Mouse (Mus musculus) kidney, adult 10 weeks (tissue): ENCODE measurements around the gene Med16. TPM values are rescaled to one million over a fixed set of nuclear protein-coding genes. Genes with fewer than 3 reads are reported as not detected.

Source experiments
- polyA plus RNA-seq: library from polyadenylated mRNA; stranded (reverse); fragments of 350-450 nt; fragmentation: Illumina TruSeq; extraction: RNeasy Lipid Tissue Mini Kit (QIAGEN cat#74804); gene quantifications from one replicate; pipeline ENCODE4 v1.2.3, GENCODE M21; 2014; ENCODE audit warnings: low read depth, low replicate concordance

Gene Med16
- 0.20 TPM for polyA plus RNA-seq

DNA sequence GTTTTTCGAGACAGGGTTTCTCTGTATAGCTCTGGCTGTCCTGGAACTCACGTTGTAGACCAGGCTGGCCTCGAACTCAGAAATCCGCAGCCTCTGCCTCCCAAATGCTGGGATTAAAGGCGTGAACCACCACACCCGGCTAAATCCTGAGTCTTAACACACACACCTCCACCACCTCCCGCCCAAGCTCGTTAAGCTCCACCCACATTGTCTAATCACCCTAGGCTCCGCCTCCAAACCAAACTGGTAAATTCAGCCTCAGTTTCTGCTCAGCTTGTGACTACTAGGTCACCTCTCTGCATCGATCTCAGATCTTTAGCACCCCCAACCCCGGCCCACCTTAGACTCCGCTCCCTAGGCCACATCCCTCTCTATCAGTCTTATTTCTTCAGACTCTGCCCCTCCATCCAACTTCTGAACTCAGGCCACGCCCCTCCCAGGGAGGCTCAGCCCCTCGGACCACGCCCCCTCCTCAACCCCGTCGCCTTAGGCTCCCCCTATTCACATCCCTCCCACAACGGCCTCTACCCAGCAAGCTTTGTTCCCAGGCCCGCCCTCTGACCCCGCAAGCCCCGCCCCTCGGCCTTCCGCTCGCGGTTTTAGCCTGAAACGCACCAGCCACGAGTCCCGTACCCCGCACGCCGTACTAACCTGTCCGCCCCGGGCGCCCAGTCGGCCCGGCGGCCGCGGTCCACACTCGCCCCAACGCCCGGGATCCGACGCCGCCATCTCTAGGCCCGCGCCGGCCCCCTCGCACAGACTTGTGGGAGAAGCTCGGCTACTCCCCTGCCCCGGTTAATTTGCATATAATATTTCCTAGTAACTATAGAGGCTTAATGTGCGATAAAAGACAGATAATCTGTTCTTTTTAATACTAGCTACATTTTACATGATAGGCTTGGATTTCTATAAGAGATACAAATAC lies at the start of gene Med16:
Gene Med16 (minus strand): TSS at position 757 of the 925 bp plus-strand sequence.

DNA sequence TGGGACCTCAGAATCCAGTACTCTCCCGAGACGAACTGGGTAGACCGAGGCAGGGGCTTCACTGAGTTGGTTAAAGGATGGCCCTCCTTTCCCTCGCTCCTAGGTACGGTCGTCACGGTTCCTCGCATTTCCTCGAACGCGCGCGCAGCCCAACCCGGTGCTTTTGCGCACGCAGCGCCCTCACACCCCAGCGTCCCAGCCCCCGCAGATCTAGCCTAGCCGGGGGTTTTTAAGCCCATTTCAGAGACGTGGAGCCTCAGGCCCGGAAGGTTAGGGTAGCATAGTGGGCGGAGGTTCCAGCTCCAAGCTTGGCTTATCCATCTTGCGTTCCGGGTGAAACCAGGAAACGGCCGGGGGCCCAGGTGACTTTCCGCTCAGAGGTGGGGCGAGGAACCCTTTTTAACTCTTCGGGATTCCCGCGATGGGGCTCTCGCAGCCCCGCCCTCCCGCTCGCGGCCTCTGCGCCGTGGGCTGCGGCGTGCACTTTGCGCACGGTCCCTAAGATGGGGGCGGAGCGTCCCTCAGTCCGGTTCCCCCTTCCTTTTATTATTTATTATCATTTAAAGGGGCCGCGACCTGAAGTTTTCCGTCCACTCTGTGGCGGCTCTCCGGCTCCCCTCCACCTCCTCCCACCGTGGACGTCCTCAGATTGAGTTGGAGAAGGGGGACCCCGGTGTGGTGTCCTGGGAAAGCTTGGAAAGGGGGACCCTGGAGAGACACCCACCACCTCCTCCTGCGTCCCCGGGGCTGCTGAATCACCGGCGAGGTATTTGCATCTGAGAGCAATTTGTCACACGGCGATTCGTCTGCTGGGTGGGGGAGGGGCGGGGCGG lies 18.0 kb upstream of the Med16 start, which contains the start of gene Arid3a:
Gene Arid3a (plus strand): TSS at position 553 of the 833 bp plus-strand sequence.

DNA sequence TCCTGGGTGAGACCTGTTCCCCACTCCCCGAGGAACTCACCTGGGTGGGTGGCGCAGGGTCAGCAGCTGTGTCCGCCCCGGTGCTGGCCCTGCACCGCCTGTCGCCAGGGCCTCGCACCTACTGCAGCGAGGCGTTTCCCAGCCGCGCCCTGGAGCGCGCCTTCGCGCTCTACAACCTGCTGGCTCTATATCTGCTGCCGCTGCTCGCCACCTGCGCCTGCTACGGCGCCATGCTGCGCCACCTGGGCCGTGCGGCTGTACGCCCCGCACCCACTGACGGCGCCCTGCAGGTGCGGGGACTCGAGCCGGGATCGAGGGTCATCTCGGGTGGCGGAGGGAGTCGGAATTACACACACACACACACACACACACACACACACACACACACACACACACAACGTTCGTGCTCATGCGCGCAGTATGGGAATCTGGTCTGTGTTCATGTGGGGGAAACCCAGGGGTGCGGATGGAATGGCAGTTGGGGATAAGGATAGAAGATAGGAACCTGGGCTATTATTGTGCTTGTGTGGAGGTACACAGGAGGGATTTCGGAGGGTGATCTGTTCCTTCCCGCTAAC lies 12.3 kb upstream of the Med16 start, which contains the start of gene R3hdm4:
Gene R3hdm4 (minus strand): TSS at position 251 of the 578 bp plus-strand sequence.

DNA sequence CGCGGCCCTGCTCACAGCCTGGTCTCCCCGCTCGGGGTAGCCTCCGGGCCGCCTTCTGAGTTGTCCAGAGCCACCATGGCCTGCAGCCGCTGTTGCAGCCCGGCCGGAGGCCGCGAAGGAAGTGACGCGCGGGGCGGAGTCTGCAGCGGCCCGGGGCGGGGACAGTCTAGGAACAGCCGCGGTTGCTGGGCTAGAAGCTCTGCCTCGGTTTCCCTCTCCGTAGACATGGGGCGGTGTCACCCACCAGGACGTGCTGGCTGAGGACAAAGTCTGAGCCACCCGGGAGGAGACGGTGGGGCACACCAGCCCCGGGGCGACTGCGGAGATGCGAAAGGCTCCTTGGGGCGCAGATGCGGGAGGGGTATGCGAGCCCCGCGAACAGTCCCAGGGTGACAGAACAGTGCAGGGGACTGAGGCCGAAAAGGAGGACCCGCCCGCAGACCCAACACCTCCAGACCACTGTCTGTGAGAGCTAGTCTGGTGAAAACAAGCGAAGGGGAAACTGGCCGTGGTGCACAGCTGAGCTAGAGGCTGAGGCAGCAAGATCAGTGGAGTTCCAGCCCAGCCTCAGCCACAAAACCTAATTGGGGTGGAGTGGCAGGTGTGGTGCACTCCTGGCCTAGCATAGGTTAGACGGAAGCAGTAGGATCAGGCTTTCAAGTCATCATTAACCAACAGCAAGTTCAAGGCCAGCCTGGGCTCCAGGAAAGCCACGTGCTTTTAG lies 8.2 kb upstream of the Med16 start, which contains the start of gene Kiss1r:
Gene Kiss1r (plus strand): TSS at position 164 of the 724 bp plus-strand sequence.

DNA sequence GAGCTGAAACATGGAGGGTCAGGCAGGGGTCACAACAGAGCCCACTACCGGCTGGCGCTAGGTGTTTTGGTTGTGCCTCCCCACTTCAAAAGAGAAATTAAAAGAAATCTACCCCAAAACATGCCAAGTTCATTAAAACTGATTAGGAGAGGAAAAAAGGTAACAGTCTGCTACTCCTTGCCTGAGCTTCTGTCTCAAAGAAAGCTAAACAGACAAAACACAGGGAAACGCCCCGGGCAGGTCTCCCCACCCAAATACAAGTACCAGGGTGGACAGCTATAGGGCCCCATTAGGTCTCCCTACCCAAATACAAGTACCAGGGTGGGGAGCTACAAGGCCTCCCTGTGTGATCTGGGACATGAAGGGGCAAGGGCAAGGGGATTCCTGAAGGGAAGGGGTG lies 1.8 kb upstream of the Med16 start, which contains the start of gene Gm26602:
Gene Gm26602 (plus strand): TSS at position 301 of the 400 bp plus-strand sequence.

DNA sequence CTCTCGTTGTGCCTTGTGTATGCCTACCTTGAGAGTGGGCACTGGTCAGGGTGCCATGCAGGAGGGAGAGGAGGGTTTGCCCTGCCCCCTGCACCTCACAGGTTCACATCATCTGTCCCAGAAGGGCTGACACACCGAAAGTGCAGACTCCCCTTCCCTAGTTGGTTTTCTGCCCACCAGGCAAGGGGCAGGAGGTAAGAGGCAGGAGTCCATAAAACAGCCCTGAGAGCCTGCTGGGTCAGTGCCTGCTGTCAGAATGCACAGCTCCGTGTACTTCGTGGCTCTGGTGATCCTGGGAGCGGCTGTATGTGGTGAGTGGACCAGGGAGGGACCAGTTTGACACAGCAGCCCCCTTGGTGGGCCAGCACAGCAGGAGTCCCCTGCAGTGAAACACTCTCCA lies 18.1 kb downstream of the Med16 start, which contains the start of gene Cfd:
Gene Cfd (plus strand): TSS at position 184 of the 400 bp plus-strand sequence.

DNA sequence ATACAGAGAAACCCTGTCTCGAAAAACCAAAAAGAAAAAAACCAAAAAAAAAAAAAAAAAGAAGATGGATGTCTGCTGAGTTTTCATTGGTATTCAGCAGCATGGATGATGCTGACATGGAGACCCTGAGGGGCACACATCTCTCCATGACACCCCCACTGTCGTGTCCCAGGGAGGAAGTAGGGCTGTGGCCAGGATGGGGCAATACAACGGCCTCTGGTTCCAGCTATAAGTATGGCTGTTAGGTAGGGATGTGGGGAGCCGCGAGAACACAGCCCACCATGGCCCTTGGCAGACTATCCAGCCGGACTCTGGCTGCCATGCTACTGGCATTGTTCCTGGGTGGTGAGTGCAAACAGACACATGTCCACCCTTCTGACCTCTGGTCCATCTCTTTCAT lies 22.7 kb downstream of the Med16 start, which contains the start of gene Elane:
Gene Elane (plus strand): TSS at position 194 of the 400 bp plus-strand sequence.

DNA sequence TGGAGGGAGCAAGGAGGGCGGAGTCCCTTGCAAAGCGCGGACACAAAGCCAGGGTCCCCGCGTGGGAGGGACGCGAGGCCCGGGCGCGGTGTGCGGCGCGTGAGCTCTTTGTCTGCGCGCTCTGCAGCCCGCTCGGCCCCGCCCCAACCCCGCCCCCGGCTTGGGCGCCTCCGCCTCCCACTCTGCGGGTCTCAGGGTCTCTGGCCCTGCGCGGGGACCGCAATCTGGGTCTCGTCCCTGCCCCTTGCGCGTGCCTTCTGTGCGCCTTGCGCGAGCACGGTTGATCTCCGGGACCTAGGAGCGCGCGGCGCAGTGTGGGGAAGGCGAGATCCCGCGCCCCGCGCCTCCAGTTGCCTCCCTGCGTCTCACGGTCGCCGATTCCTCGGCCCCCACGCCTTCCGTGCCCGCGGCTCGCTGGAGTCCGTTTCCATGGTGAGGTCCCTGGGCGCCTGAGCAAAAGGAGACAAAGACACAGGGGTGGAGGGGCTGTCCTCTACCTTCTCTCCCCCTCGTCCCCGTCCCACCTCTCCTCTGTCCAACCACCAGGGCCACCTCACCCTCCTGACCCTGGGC lies 34.3 kb downstream of the Med16 start, which contains the start of the genes Prtn3 and Plppr3:
Gene Prtn3 (plus strand): TSS at position 187 of the 573 bp plus-strand sequence.
Gene Plppr3 (minus strand): TSS at position 345 of the 573 bp plus-strand sequence.

DNA sequence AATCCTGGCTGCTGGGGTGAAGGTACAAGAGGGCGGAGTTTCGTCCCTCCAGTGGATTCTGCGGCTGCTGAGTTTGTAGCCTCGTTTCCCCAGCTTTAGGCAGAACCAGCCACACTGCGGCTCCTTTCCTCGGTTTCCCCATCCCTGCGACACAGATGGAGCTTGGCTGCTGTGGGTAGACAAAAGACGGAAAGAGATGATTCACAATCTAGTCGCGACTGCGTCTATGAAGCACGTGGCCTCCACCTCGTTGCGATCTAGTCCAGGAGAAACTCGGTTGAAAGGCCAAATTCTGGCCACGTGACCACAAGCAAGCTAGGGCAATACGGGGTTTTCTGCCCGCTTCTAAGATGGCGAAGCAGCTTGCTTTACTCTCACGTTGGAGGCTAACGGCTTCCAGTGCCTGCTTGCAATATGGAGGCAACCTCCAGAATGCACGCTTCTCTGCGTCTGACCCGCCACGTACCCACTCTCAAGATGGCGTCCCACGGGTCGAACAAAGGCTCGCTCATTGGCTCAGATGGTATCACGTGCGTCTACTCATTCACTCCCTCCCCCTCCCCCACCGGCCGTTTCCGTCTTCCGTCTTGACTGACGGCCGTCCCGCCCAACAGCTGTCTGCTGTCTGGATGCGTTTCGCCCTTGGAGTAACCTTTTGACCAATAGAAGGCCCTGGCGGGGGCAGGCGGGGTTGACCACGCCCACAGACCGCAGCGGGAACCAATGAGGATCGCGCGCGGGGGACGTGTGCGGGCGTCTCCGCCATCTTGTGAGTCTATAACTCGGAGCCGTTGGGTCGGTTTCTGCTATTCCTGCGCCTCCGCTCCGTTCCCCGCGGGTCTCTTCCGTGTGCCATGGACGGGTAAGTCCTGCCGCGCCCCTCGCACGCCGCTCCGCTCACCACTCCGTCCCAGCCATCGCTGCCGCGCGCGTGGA lies 54.6 kb downstream of the Med16 start, which contains the start of gene Ptbp1:
Gene Ptbp1 (plus strand): TSS at position 568 of the 936 bp plus-strand sequence.

Other genes starting within 250 kb of the Med16 start
- not detected for gene Madcam1, start 244.4 kb downstream of the Med16 start, polyA plus RNA-seq
- not detected for gene Tpgs1, start 239.6 kb downstream of the Med16 start, polyA plus RNA-seq
- not detected for gene Cdc34, start 226.7 kb downstream of the Med16 start, polyA plus RNA-seq
- gene Gzmm, start 219.9 kb downstream of the Med16 start, polyA plus RNA-seq: not detected
- 293 TPM for gene Bsg, start 204.4 kb downstream of the Med16 start, polyA plus RNA-seq
- not detected for gene Hcn2, start 192.3 kb downstream of the Med16 start, polyA plus RNA-seq
- 4.2 TPM for gene Polrmt, start 162.3 kb downstream of the Med16 start, polyA plus RNA-seq
- not detected for gene Fgf22, start 153.8 kb downstream of the Med16 start, polyA plus RNA-seq
- 0.36 TPM for gene Rnf126, start 142.0 kb downstream of the Med16 start, polyA plus RNA-seq
- 2.6 TPM for gene Fstl3, start 131.7 kb downstream of the Med16 start, polyA plus RNA-seq
- gene Prss57, start 118.0 kb downstream of the Med16 start, polyA plus RNA-seq: not detected
- gene Palm, start 115.4 kb downstream of the Med16 start, polyA plus RNA-seq: 1.1 TPM
- gene Misp, start 87.9 kb downstream of the Med16 start, polyA plus RNA-seq: 0.49 TPM
- gene Ptbp1, start 54.5 kb downstream of the Med16 start, polyA plus RNA-seq: 40.9 TPM
- not detected for gene Prtn3, start 34.4 kb downstream of the Med16 start, polyA plus RNA-seq
- not detected for gene Plppr3, start 34.3 kb downstream of the Med16 start, polyA plus RNA-seq
- not detected for gene Elane, start 22.7 kb downstream of the Med16 start, polyA plus RNA-seq
- gene Cfd, start 18.1 kb downstream of the Med16 start, polyA plus RNA-seq: not detected
- gene Gm26602, start 1.9 kb upstream of the Med16 start, polyA plus RNA-seq: not detected
- gene Kiss1r, start 8.0 kb upstream of the Med16 start, polyA plus RNA-seq: 0.16 TPM
- gene R3hdm4, start 12.3 kb upstream of the Med16 start, polyA plus RNA-seq: 6.4 TPM
- 3.1 TPM for gene Arid3a, start 18.1 kb upstream of the Med16 start, polyA plus RNA-seq
- gene Wdr18, start 51.2 kb upstream of the Med16 start, polyA plus RNA-seq: 1.7 TPM
- not detected for gene Grin3b, start 61.8 kb upstream of the Med16 start, polyA plus RNA-seq
- gene Tmem259, start 75.4 kb upstream of the Med16 start, polyA plus RNA-seq: 0.40 TPM
- 3.0 TPM for gene Cnn2, start 79.7 kb upstream of the Med16 start, polyA plus RNA-seq
- gene Abca7, start 87.6 kb upstream of the Med16 start, polyA plus RNA-seq: 0.12 TPM
- not detected for gene Arhgap45, start 107.7 kb upstream of the Med16 start, polyA plus RNA-seq
- gene Polr2e, start 130.9 kb upstream of the Med16 start, polyA plus RNA-seq: 0.32 TPM
- 92.2 TPM for gene Gpx4, start 138.2 kb upstream of the Med16 start, polyA plus RNA-seq
- gene Sbno2, start 196.6 kb upstream of the Med16 start, polyA plus RNA-seq: 0.24 TPM
- gene Stk11, start 206.9 kb upstream of the Med16 start, polyA plus RNA-seq: 3.9 TPM
- 0.85 TPM for gene Atp5d, start 229.7 kb upstream of the Med16 start, polyA plus RNA-seq
- not detected for gene Cbarp, start 231.9 kb upstream of the Med16 start, polyA plus RNA-seq
- gene Midn, start 239.3 kb upstream of the Med16 start, polyA plus RNA-seq: 5.1 TPM